ENCODE assay signal across 12 mouse cellular contexts in the genomic region with DNA sequence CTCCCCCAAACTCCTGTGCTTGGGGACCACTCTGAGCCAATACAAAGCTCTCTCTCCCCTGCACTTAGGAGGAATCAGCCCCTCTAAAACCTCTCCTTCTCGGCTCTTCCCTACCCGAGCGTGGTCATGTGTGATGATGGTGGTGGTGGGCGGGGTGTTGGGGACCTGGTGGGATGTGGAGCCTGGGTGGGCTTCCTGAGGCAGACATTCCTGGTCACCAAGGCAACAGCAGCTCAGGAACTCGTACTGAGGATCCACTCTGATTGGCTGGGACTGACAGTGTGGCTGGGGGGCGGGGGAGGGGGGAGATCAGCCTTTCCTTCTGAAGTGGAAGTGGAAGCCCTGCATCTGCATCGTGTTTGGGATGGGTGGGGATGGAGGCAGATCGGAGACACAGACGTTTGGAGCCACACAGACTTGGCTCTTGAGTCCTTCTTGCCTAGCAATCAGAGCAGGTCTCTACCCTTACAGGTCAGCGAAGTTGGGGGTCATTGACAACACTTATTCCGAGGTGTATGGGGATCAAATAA. TPM values are rescaled to one million over a fixed set of nuclear protein-coding genes. Genes with fewer than 3 reads are reported as not detected.
DNase-seq lines count a peak whose midpoint lies in the region; ATAC-seq and TF ChIP-seq lines count a peak whose summit lies in the region.
"Had no signal": no experiment of that assay in that cellular context is flagged by ENCODE, and none has a peak within 500 bp of the region (broad histone marks: within the 10 kb centered on the region; RNA-seq: fewer than 3 reads in every experiment).

No protein-coding gene starts in this region.

- 23% methylated on average over 11 of the region's 11 CpGs for WGBS in intestine, embryonic 15.5 days
- WGBS in intestine, postnatal 0 days = 34% methylated on average over 11 of the region's 11 CpGs
- 10% methylated on average over 11 of the region's 11 CpGs for WGBS in embryonic facial prominence, embryonic 11.5 days
- 6% methylated on average over 11 of the region's 11 CpGs for WGBS in hindbrain, embryonic 15.5 days
- 8% methylated on average over 11 of the region's 11 CpGs for WGBS in neural tube, embryonic 11.5 days
- 54% methylated on average over 11 of the region's 11 CpGs for WGBS in cerebellum, adult 2 months

- TF ChIP-seq POLR2A in cerebellum, adult 2 months (IDR thresholded peaks at IDR 0.05; ENCODE audit: borderline replicate concordance, insufficient read depth, low read length) = no peak

- no peaks in the 10 kb centered on the region for H3K27me3 ChIP-seq in intestine, embryonic 15.5 days (replicated peaks)
- H3K27me3 ChIP-seq in intestine, postnatal 0 days (replicated peaks; ENCODE audit: control insufficient read depth, insufficient read depth, low read length) = no peaks in the 10 kb centered on the region
- H3K27me3 ChIP-seq in embryonic facial prominence, embryonic 11.5 days (ENCODE audit: control insufficient read depth, insufficient read depth, low read length) = no peaks in the 10 kb centered on the region
- no peaks in the 10 kb centered on the region for H3K27me3 ChIP-seq in hindbrain, embryonic 15.5 days
- no peaks in the 10 kb centered on the region for H3K27me3 ChIP-seq in neural tube, embryonic 11.5 days (ENCODE audit: control insufficient read depth, insufficient read depth, low read length)
- no peaks in the 10 kb centered on the region for H3K27me3 ChIP-seq in cerebellum, adult 2 months (ENCODE audit: control insufficient read depth, insufficient read depth, low read length)
- H3K27me3 ChIP-seq: heart, embryonic 13.5 days had no signal

- H3K36me3 ChIP-seq in intestine, embryonic 15.5 days = no peaks in the 10 kb centered on the region
- no peaks in the 10 kb centered on the region; the same call in 1 of the 2 replicates for H3K36me3 ChIP-seq in intestine, postnatal 0 days (ENCODE audit: control insufficient read depth, insufficient read depth)
- H3K36me3 ChIP-seq in embryonic facial prominence, embryonic 11.5 days (replicated peaks; ENCODE audit: control insufficient read depth, insufficient read depth, low read depth, low read length) = no peaks in the 10 kb centered on the region
- H3K36me3 ChIP-seq in hindbrain, embryonic 15.5 days = no peaks in the 10 kb centered on the region
- H3K36me3 ChIP-seq in neural tube, embryonic 11.5 days (ENCODE audit: control insufficient read depth, insufficient read depth, low read length) = no peaks in the 10 kb centered on the region
- H3K36me3 ChIP-seq: heart, embryonic 13.5 days had no signal

- H3K9ac ChIP-seq in intestine, embryonic 15.5 days = no peak overlapping the region
- no peak overlapping the region for H3K9ac ChIP-seq in intestine, postnatal 0 days (ENCODE audit: low read depth, low read length)
- no peak overlapping the region for H3K9ac ChIP-seq in embryonic facial prominence, embryonic 11.5 days (replicated peaks; ENCODE audit: low read length)
- H3K9ac ChIP-seq in hindbrain, embryonic 15.5 days = no peak overlapping the region
- no peak overlapping the region for H3K9ac ChIP-seq in neural tube, embryonic 11.5 days (ENCODE audit: low read length)
- H3K9ac ChIP-seq: heart, embryonic 13.5 days had no signal

- DNase-seq in embryonic facial prominence, embryonic 11.5 days (ENCODE audit: low spot score) = peak; percentile 91
- peak; percentile 74 for DNase-seq in neural tube, embryonic 11.5 days (ENCODE audit: low spot score)
- no peak for DNase-seq in adrenal gland, postnatal 4 days (ENCODE audit: low spot score in 2 of 2)
- DNase-seq in cerebellum, adult 2 months = no peak
- DNase-seq in kidney, adult 11 months = no peak
- DNase-seq: B cell, adult 2 months had no signal

- peaks cover 48% of the 10 kb centered on the region for H3K4me1 ChIP-seq in intestine, embryonic 15.5 days (replicated peaks)
- no peaks in the 10 kb centered on the region; the same call in 1 of the 2 replicates for H3K4me1 ChIP-seq in intestine, postnatal 0 days (replicated peaks; ENCODE audit: control insufficient read depth, insufficient read depth, low read length)
- H3K4me1 ChIP-seq in embryonic facial prominence, embryonic 11.5 days (ENCODE audit: control insufficient read depth, insufficient read depth, low read length) = peaks cover 16% of the 10 kb centered on the region
- peaks cover 52% of the 10 kb centered on the region for H3K4me1 ChIP-seq in hindbrain, embryonic 15.5 days (replicated peaks)
- peaks cover 28% of the 10 kb centered on the region for H3K4me1 ChIP-seq in neural tube, embryonic 11.5 days (ENCODE audit: control insufficient read depth, insufficient read depth, low read length)
- H3K4me1 ChIP-seq in cerebellum, adult 2 months (ENCODE audit: control insufficient read depth, insufficient read depth, low read length) = peaks cover 57% of the 10 kb centered on the region

- no peaks in the 10 kb centered on the region for H3K9me3 ChIP-seq in intestine, embryonic 15.5 days
- H3K9me3 ChIP-seq in intestine, postnatal 0 days (ENCODE audit: control insufficient read depth) = no peaks in the 10 kb centered on the region
- no peaks in the 10 kb centered on the region for H3K9me3 ChIP-seq in embryonic facial prominence, embryonic 11.5 days (replicated peaks; ENCODE audit: control insufficient read depth, low read length)
- no peaks in the 10 kb centered on the region for H3K9me3 ChIP-seq in hindbrain, embryonic 15.5 days
- H3K9me3 ChIP-seq in neural tube, embryonic 11.5 days (ENCODE audit: control insufficient read depth, low read length) = no peaks in the 10 kb centered on the region
- H3K9me3 ChIP-seq: heart, embryonic 13.5 days had no signal

- no peak overlapping the region for H3K4me3 ChIP-seq in intestine, embryonic 15.5 days (replicated peaks)
- no peak overlapping the region for H3K4me3 ChIP-seq in intestine, postnatal 0 days (ENCODE audit: low read depth, low read length)
- no peak overlapping the region for H3K4me3 ChIP-seq in embryonic facial prominence, embryonic 11.5 days (ENCODE audit: low read depth, low read length)
- 0 out of 2 replicates have a peak overlapping the region, but pooled peaks have one; percentile 7 for H3K4me3 ChIP-seq in hindbrain, embryonic 15.5 days
- H3K4me3 ChIP-seq in neural tube, embryonic 11.5 days (ENCODE audit: low read depth, low read length) = no peak overlapping the region
- H3K4me3 ChIP-seq in cerebellum, adult 2 months (replicated peaks; ENCODE audit: insufficient read depth, low read depth, low read length) = no peak overlapping the region
- H3K4me3 ChIP-seq: heart, embryonic 13.5 days; left cerebral cortex, adult 2 months had no signal

- H3K4me2 ChIP-seq in intestine, embryonic 15.5 days (replicated peaks) = 0 out of 2 replicates have a peak overlapping the region, but pooled peaks have one; percentile 14
- H3K4me2 ChIP-seq in intestine, postnatal 0 days (replicated peaks; ENCODE audit: low read depth) = no peak overlapping the region
- peak overlapping the region; percentile 23 for H3K4me2 ChIP-seq in embryonic facial prominence, embryonic 11.5 days (ENCODE audit: low read depth, low read length)
- peak overlapping the region; percentile 45 for H3K4me2 ChIP-seq in hindbrain, embryonic 15.5 days
- peak overlapping the region; percentile 8; the same call in 1 of the 2 replicates for H3K4me2 ChIP-seq in neural tube, embryonic 11.5 days (ENCODE audit: low read depth)
- H3K4me2 ChIP-seq: heart, embryonic 13.5 days had no signal

- TF ChIP-seq CTCF in intestine, postnatal 0 days (IDR thresholded peaks at IDR 0.05; ENCODE audit: low read depth) = no peak
- TF ChIP-seq CTCF in cerebellum, adult 2 months (IDR thresholded peaks at IDR 0.05; ENCODE audit: borderline replicate concordance, insufficient read depth, low read depth, low read length) = no peak

- H3K27ac ChIP-seq in intestine, embryonic 15.5 days = no peak overlapping the region
- H3K27ac ChIP-seq in intestine, postnatal 0 days (ENCODE audit: low read depth, low read length) = no peak overlapping the region
- H3K27ac ChIP-seq in embryonic facial prominence, embryonic 11.5 days (replicated peaks; ENCODE audit: low read depth, low read length) = peak overlapping the region; percentile 63; the same call in 1 of the 2 replicates
- H3K27ac ChIP-seq in hindbrain, embryonic 15.5 days (replicated peaks) = peak overlapping the region; percentile 80
- H3K27ac ChIP-seq in neural tube, embryonic 11.5 days (ENCODE audit: low read depth, low read length) = no peak overlapping the region
- H3K27ac ChIP-seq in cerebellum, adult 2 months (ENCODE audit: insufficient read depth, low read length) = no peak overlapping the region
- H3K27ac ChIP-seq: heart, embryonic 13.5 days; macrophage had no signal

- ATAC-seq in intestine, embryonic 15.5 days = no peak
- no peak for ATAC-seq in intestine, postnatal 0 days
- ATAC-seq in embryonic facial prominence, embryonic 11.5 days (replicated peaks; ENCODE audit: insufficient number of reproducible peaks, low FRiP score, low TSS enrichment, low read depth) = peak; percentile 78
- ATAC-seq in hindbrain, embryonic 15.5 days (ENCODE audit: low FRiP score, low read depth) = peak; percentile 84
- peak; percentile 69 for ATAC-seq in neural tube, embryonic 11.5 days (ENCODE audit: insufficient read depth, low FRiP score, low TSS enrichment)

RNA-seq across cellular contexts. Expression of a gene that starts 30.7 kb away (rescaled TPM):
- 56.0 and 60.1 TPM in 2 replicates for polyA plus RNA-seq in intestine, embryonic 15.5 days (2015; fragmentation: Nextera tagmentation; extraction: Ambion mirVana)
- 44.9 and 49.1 TPM in 2 replicates for polyA plus RNA-seq in intestine, postnatal 0 days (2015; fragmentation: Nextera tagmentation; extraction: Ambion mirVana)
- 32.2 and 38.0 TPM in 2 replicates for polyA plus RNA-seq in embryonic facial prominence, embryonic 11.5 days (2014; fragmentation: Nextera tagmentation; extraction: Ambion mirVana)
- 18.7 and 24.8 TPM in 2 replicates for polyA plus RNA-seq in hindbrain, embryonic 15.5 days (2015; fragmentation: Nextera tagmentation; extraction: Ambion mirVana)
- polyA plus RNA-seq in neural tube, embryonic 11.5 days (2014; fragmentation: Nextera tagmentation; extraction: Ambion mirVana) = 39.5 and 39.8 TPM in 2 replicates
- total RNA-seq in adrenal gland, postnatal 4 days (2021) = 100 to 1,000 TPM; 279 to 303 TPM
- 48.5 and 72.4 TPM in 2 replicates for polyA plus RNA-seq in cerebellum, adult 2 months (2012; rRNA removed)

Comparison
In these comparisons a context has a peak if more than half of its experiments do, and no peak if none do; other contexts are left out.
1. ATAC-seq: peak in embryonic facial prominence, embryonic 11.5 days (single experiment), hindbrain, embryonic 15.5 days (single experiment) and neural tube, embryonic 11.5 days (single experiment); none in intestine, embryonic 15.5 days (single experiment) and intestine, postnatal 0 days (single experiment).
2. H3K27ac ChIP-seq: peak in embryonic facial prominence, embryonic 11.5 days (single experiment) and hindbrain, embryonic 15.5 days (single experiment); none in intestine, embryonic 15.5 days (single experiment), intestine, postnatal 0 days (single experiment), neural tube, embryonic 11.5 days (single experiment) and cerebellum, adult 2 months (single experiment).
3. DNase-seq: peak in embryonic facial prominence, embryonic 11.5 days (single experiment) and neural tube, embryonic 11.5 days (single experiment); none in adrenal gland, postnatal 4 days (0 of 2), cerebellum, adult 2 months (0 of 2) and kidney, adult 11 months (single experiment).